Mouse (Mus musculus) embryo, embryonic 11.5 days (tissue): ENCODE measurements around the gene Stk39.

Experiments
- DNase-seq: peaks from one replicate; pipeline ENCODE4 v3.0.0-alpha.2; 2012; ENCODE audit warnings: low read depth, low spot score

The Stk39 gene

GRCm38 (mm10) chr2:68458115-68458514 lies 14.0 kb downstream of the Stk39 start:
- no peak for DNase-seq

GRCm38 (mm10) chr2:68457455-68458032 lies 14.5 kb downstream of the Stk39 start:
- no peak for DNase-seq

- no peak for DNase-seq
These were observed 15.2 kb downstream of the Stk39 start for GRCm38 (mm10) chr2:68456899-68457298.

DNA sequence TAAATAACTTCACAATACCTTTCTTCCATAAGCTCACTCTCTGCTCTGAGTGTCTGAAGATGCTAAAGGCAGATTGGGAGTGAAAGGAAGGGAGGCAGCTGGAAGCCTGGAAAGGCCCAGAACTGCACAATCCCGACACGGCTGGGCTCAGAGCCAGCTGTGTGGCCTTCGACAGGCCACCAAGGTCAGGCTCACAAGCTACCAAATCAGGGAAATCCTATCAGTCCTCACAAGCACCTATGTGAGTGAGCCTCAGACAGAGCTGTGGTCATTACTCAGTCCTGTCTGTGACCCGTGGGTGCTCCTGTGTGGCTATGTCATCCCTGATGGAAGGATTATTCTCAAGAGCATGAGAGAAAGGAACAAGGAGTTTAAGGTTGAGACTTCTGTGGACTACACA lies 19.7 kb downstream of the Stk39 start:
- no peak for DNase-seq

DNA sequence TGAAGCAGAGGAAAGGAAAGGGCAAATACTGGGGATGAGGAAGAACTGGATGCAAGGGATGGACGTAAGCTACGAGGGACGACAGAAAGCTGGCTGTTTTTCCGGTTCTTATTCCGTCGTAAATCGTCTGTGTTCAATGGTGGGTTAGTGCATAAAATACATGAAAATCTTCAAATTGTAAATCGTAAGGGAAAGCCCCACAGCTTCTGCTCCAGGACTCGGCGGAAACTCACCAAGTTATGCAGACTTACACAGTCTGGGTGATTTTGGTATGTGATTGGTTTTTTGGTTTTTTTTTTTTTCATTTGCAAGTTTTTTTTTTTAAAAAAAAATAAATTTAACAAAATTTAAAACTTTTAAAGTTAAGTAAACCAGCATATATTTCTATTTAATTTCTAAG lies 24.0 kb downstream of the Stk39 start:
- DNase-seq = no peak

DNA sequence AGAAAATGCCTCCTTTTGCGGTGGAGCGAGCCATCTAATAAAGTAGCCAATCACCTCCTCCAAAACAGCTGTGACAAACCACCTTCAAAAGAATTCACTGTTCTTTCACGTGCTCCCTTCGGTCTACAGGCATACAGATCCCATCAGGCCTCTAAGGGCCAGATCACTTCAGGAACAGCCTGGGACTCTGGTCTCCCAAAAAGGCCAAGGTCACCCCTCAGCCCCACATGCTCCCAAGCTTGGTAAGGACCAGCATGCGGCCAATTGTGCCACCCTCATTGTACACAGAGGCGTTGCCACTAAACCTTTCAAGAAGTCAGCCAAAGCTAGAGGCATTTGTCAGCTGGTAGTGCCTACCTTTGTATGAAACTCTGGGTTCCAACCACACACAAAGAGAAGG lies 28.9 kb downstream of the Stk39 start:
- DNase-seq = no peak

DNA sequence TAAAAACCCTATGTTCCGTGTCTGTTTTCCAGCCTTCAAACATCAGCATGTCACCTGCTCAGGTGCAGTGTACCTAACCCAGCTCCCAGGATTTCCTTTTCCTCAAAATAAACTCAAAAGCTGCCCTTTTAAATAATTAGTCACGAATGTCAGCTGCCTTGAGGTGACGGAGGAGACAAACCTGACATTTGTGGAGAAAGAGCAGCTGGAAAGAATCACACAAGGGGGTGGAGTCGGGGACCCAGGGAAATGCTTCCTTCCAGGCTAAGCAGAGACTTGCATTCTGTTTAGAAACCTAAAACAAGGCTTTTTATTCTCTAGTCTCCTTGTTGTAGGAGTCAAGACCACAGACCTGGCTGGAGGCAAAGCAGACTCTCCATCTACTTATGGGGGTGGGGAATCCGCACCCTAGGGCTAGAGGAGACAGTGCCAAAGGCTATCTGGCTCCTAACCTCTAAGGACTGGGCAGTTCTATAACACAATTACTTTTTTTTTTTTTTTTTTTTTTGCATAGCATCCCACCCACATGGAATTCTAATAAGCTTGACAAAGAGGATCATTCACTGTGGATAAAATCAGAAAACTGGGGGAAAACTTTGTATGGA lies 29.9 kb downstream of the Stk39 start:
- no peak for DNase-seq

- DNase-seq = no peak
These were observed 32.5 kb downstream of the Stk39 start for GRCm38 (mm10) chr2:68439614-68440013.

DNA sequence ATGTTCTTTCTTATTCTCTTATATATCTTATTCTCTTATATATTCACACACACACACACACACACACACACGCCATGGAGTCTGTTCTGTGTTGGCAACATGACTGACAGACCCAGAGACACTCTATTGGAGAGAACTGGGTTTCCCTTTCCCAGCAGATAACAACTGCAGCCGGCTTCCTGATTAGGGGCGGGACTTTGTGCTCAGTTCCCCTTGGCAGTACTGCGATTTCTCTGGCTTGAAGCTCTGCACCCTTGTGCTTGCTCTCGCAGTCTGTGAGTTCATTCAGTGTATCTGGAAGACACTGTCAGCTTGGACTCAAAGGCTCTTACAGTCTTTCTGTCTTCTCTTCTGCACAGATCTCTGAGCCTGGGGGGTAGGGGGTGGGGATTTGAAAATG lies 34.1 kb downstream of the Stk39 start:
- DNase-seq = no peak

DNA sequence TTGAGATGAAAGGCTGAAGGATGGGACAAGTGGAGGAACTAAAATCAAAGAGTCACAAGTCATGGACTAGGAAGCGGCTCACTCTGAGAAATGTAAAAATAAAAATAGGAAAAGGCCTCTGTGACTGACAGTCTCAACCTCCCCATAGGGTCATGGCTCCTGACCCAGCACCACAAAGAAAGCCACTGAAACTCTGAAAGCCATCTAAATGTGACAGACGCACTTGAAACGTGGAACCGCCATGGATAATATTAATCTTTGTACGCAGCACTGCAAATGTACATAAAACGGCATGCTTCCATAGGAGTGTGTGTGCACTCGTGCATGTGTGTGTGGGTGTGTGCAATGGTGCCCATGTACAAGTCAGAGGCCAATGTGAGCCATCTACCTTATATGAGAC lies 34.9 kb downstream of the Stk39 start:
- DNase-seq = no peak

- no peak for DNase-seq
These were observed 35.8 kb downstream of the Stk39 start for GRCm38 (mm10) chr2:68436305-68436704.

- no peak for DNase-seq
These were observed 36.4 kb downstream of the Stk39 start for GRCm38 (mm10) chr2:68435494-68436255.

GRCm38 (mm10) chr2:68434997-68435396 lies 37.1 kb downstream of the Stk39 start:
- DNase-seq = no peak

DNA sequence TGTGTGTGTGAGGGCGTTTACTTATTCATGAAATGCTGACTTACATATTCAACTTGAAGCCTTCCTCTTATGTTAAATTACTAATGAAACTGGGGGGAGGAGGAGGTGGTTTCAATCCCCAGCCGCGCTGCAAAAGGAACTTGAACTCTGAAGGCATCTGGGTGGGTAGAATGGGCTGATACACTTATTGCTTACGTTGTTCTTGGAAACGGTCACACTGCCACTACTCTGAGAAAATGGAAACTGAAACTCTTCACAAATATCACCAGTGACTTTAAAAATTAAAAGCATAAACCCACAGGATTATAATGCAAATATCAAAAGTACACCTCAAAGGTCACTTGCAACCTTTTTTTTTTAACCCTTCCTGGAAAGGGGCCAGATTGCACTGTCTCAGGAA lies 37.5 kb downstream of the Stk39 start:
- DNase-seq = no peak

GRCm38 (mm10) chr2:68433736-68434312 lies 38.2 kb downstream of the Stk39 start:
- DNase-seq = no peak

DNA sequence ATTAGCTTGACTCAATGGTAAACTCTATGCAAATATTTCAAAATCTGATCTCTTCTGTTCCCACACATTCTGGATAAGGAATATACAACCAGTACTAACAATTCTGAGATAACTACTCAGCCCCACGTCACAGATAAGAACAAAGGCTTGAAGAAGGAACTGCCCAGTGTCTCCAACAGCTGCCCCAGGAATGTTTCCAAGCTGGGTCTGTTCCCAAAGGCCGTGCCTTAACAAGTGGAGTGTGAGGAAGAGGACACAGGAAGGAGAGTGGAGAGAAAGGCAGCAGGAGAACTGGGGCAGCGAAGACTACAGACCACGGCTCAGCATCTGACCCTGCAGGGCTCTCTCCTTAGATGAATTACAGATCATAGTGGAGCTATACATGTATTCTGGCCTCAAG lies 39.2 kb downstream of the Stk39 start:
- no peak for DNase-seq

DNA sequence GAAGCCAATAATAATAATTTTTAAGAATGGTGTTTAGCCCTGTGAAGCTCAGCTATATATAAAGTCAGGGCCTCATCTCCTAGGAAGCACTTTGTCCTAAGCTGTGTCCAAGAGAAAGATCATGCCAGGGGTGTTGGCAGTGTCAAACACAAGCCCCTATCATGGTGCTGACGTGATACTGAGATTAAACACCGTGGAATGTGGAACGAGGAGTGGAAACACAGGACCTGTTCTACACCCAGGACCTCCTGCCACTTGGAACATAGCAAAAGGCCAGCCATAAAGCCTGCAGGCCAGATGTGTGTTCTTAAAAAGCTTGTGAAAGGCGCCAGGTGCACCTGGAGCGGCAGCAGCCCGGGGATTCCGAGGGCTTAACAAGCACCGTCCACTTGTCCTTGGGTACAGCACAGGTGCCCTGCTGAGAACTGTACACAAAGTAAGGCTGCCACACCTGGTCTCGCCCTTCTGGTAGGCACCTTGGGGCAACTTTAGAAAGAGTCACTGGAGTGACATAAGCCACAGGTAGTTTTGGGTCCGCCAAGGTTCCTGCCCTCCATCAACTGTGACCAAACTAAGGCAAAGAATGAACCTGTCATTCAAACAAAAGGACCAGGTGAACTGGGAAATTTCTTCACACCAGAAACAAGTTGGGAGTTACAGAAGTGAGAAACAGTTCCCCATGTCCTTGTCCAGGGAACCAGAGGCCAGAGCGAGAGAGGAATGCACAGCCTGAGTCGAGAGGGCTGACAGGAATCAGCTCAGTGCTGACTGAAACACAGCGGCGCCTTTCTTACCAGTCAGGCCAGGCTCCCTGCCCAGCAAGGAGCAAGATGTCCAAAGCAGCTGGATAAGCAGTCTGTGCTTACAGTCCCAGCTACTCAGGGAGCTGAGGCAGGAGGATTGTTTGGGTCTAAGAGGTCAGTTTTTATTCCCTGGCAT lies 40.8 kb downstream of the Stk39 start:
- no peak for DNase-seq

DNA sequence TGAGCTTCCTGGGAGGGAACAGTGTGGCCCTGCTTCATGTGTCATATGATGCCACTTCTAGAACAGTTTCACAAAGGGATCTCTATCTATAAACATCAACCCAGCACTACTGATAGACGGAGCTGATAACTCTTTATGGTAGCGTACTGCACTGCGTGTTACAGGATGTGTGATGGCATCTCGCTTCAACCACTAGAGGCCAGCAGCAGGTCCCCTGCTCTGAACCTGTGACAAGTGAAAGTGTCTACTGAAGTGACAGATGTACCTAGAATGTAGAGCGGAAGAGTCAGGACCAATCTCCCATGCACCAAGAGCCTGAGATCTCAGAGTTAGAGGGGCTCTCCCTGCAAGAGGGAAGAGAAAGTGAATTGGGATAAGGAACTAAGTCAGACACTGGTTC lies 41.6 kb downstream of the Stk39 start:
- DNase-seq = no peak

- no peak for DNase-seq
These were observed 42.6 kb downstream of the Stk39 start for GRCm38 (mm10) chr2:68429436-68429835.

DNA sequence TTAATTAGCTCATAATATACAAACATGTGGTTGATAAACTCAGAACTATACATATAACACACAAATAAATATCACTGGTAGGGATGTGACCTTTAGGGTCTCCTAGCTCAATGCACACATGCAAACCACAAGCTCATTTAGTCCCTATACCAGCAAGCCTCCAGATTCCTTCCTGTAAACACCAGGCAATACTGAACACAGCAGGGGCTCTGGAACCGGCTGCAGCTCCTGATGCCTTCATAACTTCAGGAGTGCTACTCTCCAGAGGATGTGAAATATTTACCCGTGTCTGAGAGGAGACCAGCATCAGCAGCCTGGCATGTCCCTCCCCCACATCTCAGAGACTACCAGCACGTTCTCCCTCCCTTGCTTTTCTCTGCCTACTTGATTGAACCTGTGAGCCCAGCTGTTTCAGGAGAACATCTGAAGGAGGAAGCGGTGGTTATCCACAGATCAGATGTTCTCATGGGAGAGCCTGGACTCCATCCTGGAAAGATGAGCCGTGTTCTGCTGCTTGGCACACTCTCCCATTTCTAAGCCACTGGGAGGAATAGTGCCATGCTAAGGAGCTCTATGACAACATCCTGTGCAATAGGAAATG lies 45.0 kb downstream of the Stk39 start:
- DNase-seq = no peak

- DNase-seq = no peak
These were observed 46.0 kb downstream of the Stk39 start for GRCm38 (mm10) chr2:68426074-68426473.
